8 mouse cellular contexts compared by ENCODE assay signal in genomic region chr10:42502349-42503111, GRCm38 (mm10). TPM values are rescaled to one million over a fixed set of nuclear protein-coding genes. Genes with fewer than 3 reads are reported as not detected.
A peak's percentile ranks its signal among the peaks of the same experiment; 100 is the strongest.
DNase-seq lines count a peak whose midpoint lies in the region; ATAC-seq lines count a peak whose summit lies in the region.

No protein-coding gene starts in this region.

- ATAC-seq in embryonic facial prominence, embryonic 12.5 days (ENCODE audit: insufficient number of reproducible peaks, insufficient read depth, low FRiP score, low TSS enrichment), result peak; percentile 53
- ATAC-seq in heart, embryonic 13.5 days (ENCODE audit: extremely low read depth, insufficient number of reproducible peaks, low FRiP score, low TSS enrichment), result peak; percentile 35
- ATAC-seq in liver, embryonic 16.5 days (ENCODE audit: low read depth), result peak; percentile 33
- peak; percentile 56 for ATAC-seq in neural tube, embryonic 15.5 days (ENCODE audit: low FRiP score)

- under 1% methylated on average over 54 of the region's 55 CpGs for WGBS in embryonic facial prominence, embryonic 12.5 days
- WGBS in heart, embryonic 13.5 days, result under 1% methylated on average over 55 of the region's 55 CpGs
- WGBS in liver, embryonic 16.5 days (ENCODE audit: insufficient replicate concordance), result under 1% methylated on average over 53 of the region's 55 CpGs
- under 1% methylated on average over 53 of the region's 55 CpGs for WGBS in neural tube, embryonic 15.5 days

- H3K27ac ChIP-seq in embryonic facial prominence, embryonic 12.5 days, result peak overlapping the region; percentile 97
- H3K27ac ChIP-seq in heart, embryonic 13.5 days (replicated peaks), result peak overlapping the region; percentile 98
- H3K27ac ChIP-seq in liver, embryonic 16.5 days (ENCODE audit: low read length), result peak overlapping the region; percentile 99
- H3K27ac ChIP-seq in neural tube, embryonic 15.5 days (replicated peaks), result peak overlapping the region; percentile 97

- H3K4me1 ChIP-seq in embryonic facial prominence, embryonic 12.5 days, result no peaks in the 10 kb centered on the region
- H3K4me1 ChIP-seq in heart, embryonic 13.5 days, result peaks cover 44% of the 10 kb centered on the region
- H3K4me1 ChIP-seq in liver, embryonic 16.5 days (ENCODE audit: control insufficient read depth, low read depth, low read length), result peaks cover 31% of the 10 kb centered on the region
- peaks cover 14% of the 10 kb centered on the region for H3K4me1 ChIP-seq in neural tube, embryonic 15.5 days

- peak overlapping the region; percentile 91 for H3K9ac ChIP-seq in embryonic facial prominence, embryonic 12.5 days
- H3K9ac ChIP-seq in heart, embryonic 13.5 days, result peak overlapping the region; percentile 92
- peak overlapping the region; percentile 100 for H3K9ac ChIP-seq in liver, embryonic 16.5 days (ENCODE audit: low read depth, low read length)
- H3K9ac ChIP-seq in neural tube, embryonic 15.5 days (replicated peaks), result peak overlapping the region; percentile 93

- no peaks in the 10 kb centered on the region for H3K9me3 ChIP-seq in embryonic facial prominence, embryonic 12.5 days
- 0 out of 2 replicates have a peak, but pooled peaks cover 4% of the 10 kb centered on the region for H3K9me3 ChIP-seq in heart, embryonic 13.5 days
- no peaks in the 10 kb centered on the region for H3K9me3 ChIP-seq in liver, embryonic 16.5 days (replicated peaks; ENCODE audit: control insufficient read depth, low read length)
- H3K9me3 ChIP-seq in neural tube, embryonic 15.5 days (replicated peaks), result no peaks in the 10 kb centered on the region

- H3K27me3 ChIP-seq in embryonic facial prominence, embryonic 12.5 days, result no peaks in the 10 kb centered on the region
- H3K27me3 ChIP-seq in heart, embryonic 13.5 days (replicated peaks), result no peaks in the 10 kb centered on the region
- H3K27me3 ChIP-seq in liver, embryonic 16.5 days (ENCODE audit: control insufficient read depth, insufficient read depth, low read depth, low read length), result no peaks in the 10 kb centered on the region
- H3K27me3 ChIP-seq in neural tube, embryonic 15.5 days (replicated peaks), result no peaks in the 10 kb centered on the region

- peak overlapping the region; percentile 73 for H3K4me2 ChIP-seq in embryonic facial prominence, embryonic 12.5 days (replicated peaks)
- peak overlapping the region; percentile 89 for H3K4me2 ChIP-seq in heart, embryonic 13.5 days
- peak overlapping the region; percentile 76 for H3K4me2 ChIP-seq in liver, embryonic 16.5 days (ENCODE audit: low read depth, low read length)
- peak overlapping the region; percentile 70 for H3K4me2 ChIP-seq in neural tube, embryonic 15.5 days

- no peaks in the 10 kb centered on the region for H3K36me3 ChIP-seq in embryonic facial prominence, embryonic 12.5 days
- H3K36me3 ChIP-seq in heart, embryonic 13.5 days, result peaks cover 23% of the 10 kb centered on the region
- peaks cover 2% of the 10 kb centered on the region; the same call in 1 of the 2 replicates for H3K36me3 ChIP-seq in liver, embryonic 16.5 days (ENCODE audit: control insufficient read depth, insufficient read depth)
- no peaks in the 10 kb centered on the region for H3K36me3 ChIP-seq in neural tube, embryonic 15.5 days

- peak; percentile 57 to 72 for DNase-seq in B cell, adult 2 months
- DNase-seq in R1 (ENCODE audit: low read depth, low spot score), result peak; percentile 72
- DNase-seq in kidney, postnatal 25 days, result peak; percentile 57 to 77
- DNase-seq in urinary bladder, postnatal 10 days (ENCODE audit: low spot score), result peak; percentile 18

- peak overlapping the region; percentile 96 for H3K4me3 ChIP-seq in embryonic facial prominence, embryonic 12.5 days
- H3K4me3 ChIP-seq in heart, embryonic 13.5 days, result peak overlapping the region; percentile 98
- H3K4me3 ChIP-seq in liver, embryonic 16.5 days (ENCODE audit: low read depth, low read length), result peak overlapping the region; percentile 99
- peak overlapping the region; percentile 93 for H3K4me3 ChIP-seq in neural tube, embryonic 15.5 days (replicated peaks)

RNA-seq across cellular contexts. Expression of gene Snx3, which starts 0.7 kb away (rescaled TPM):
- polyA plus RNA-seq in embryonic facial prominence, embryonic 12.5 days (2016; fragmentation: Nextera tagmentation; extraction: Ambion mirVana), result 265 and 269 TPM in 2 replicates
- polyA plus RNA-seq in heart, embryonic 13.5 days (2015; fragmentation: Nextera tagmentation; extraction: Ambion mirVana), result 335 and 371 TPM in 2 replicates
- 249 TPM in 2 replicates for polyA plus RNA-seq in liver, embryonic 16.5 days (2015; fragmentation: Nextera tagmentation; extraction: Ambion mirVana)
- 346 and 374 TPM in 2 replicates for polyA plus RNA-seq in neural tube, embryonic 15.5 days (2015; fragmentation: Nextera tagmentation; extraction: Ambion mirVana)

RNA-seq across cellular contexts. Expression of gene Afg1l, which starts 24.2 kb away (rescaled TPM):
- 5.6 and 6.1 TPM in 2 replicates for polyA plus RNA-seq in embryonic facial prominence, embryonic 12.5 days (2016; fragmentation: Nextera tagmentation; extraction: Ambion mirVana)
- polyA plus RNA-seq in heart, embryonic 13.5 days (2015; fragmentation: Nextera tagmentation; extraction: Ambion mirVana), result 11.8 and 12.0 TPM in 2 replicates
- polyA plus RNA-seq in liver, embryonic 16.5 days (2015; fragmentation: Nextera tagmentation; extraction: Ambion mirVana), result 2.7 and 2.9 TPM in 2 replicates
- 8.6 and 11.1 TPM in 2 replicates for polyA plus RNA-seq in neural tube, embryonic 15.5 days (2015; fragmentation: Nextera tagmentation; extraction: Ambion mirVana)

Comparison
In these comparisons a context has a peak if more than half of its experiments do, and no peak if none do; other contexts are left out.
1. Peak in every context shown above with its lines: DNase-seq, ATAC-seq, H3K4me3 ChIP-seq and H3K27ac ChIP-seq.
2. DNase-seq: peak in every context shown above with its lines; median percentile 72 in R1; 67 in kidney, postnatal 25 days; 64 in B cell, adult 2 months; 18 in urinary bladder, postnatal 10 days.